Mouse (Mus musculus): ENCODE data around the gene Gipc2. TPM values are rescaled to one million over a fixed set of nuclear protein-coding genes. Genes with fewer than 3 reads are reported as not detected.
"Not testable (repeated sequence)": the region's sequence is repeated elsewhere in the genome, so short reads cannot be mapped to it uniquely, and the experiment has no call there.

The Gipc2 gene
- polyA plus RNA-seq, 1 experiment, result 0.06 TPM

DNA sequence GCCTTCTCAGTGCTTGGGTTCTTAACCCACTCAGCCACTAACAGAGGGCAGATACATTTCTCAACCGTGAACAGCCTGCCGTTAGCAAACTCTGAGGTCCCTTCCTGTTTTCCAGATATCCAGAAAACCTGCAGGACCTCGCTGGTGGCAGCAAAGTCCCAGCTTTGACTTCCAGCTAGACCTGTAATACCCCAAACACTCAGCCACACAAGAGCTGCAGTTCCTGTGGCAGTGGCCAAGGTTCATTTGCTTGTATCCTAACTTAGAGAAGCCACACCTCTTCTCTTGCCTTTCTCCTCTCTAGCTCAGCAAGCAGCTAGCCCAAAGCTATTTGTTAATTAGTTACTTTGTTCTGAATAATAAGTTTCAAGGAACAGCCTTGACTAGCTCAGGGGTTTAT lies 16.2 kb downstream of the Gipc2 start:
- H3K36me3 ChIP-seq (ENCODE audit: control insufficient read depth, insufficient read depth, low read length), result no peaks in the 10 kb centered on the region
- DNase-seq (ENCODE audit: low read depth in 1 of 2, low spot score in 2 of 2), result no peak
- no peak overlapping the region for H3K27ac ChIP-seq (ENCODE audit: insufficient read depth, low read length)
- TF ChIP-seq CTCF (IDR thresholded peaks at IDR 0.05; ENCODE audit: extremely low read depth, insufficient read depth, insufficient read length, insufficient replicate concordance) (no peak), POLR2A (IDR thresholded peaks at IDR 0.05; ENCODE audit: low read depth, low read length) (no peak)
- no peaks in the 10 kb centered on the region for H3K4me1 ChIP-seq (ENCODE audit: control insufficient read depth, insufficient read depth, insufficient read length)
- 53% methylated on average over 3 of the region's 3 CpGs for WGBS
- no peaks in the 10 kb centered on the region for H3K27me3 ChIP-seq (ENCODE audit: control insufficient read depth, insufficient read depth, low read length)
- H3K4me3 ChIP-seq (ENCODE audit: extremely low read depth, insufficient read depth, insufficient read length), result no peak overlapping the region

DNA sequence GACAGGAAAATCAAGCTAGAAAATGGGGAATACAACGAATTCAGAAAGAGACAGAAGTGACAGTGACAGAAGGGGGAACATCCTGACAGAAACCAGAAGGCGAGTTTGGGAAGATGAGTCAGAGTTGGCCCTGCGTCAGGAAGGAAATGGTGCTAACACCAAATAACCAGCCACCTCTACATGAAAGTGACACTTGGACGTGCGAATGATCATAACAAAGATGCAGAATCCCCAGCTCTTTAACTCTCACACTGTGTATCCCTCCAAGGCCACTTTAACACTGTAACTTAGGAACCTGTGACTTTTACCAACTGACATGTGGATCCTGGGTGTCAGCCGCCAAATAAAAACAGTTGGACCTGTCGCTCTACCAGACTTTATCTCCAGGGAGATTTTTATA lies 16.6 kb downstream of the Gipc2 start:
- Histone ChIP-seq H3K4me1 (ENCODE audit: control insufficient read depth, insufficient read depth, insufficient read length) (no peaks in the 10 kb centered on the region), H3K4me3 (ENCODE audit: extremely low read depth, insufficient read depth, insufficient read length) (no peak overlapping the region), H3K36me3 (ENCODE audit: control insufficient read depth, insufficient read depth, low read length) (no peaks in the 10 kb centered on the region), H3K27me3 (ENCODE audit: control insufficient read depth, insufficient read depth, low read length) (no peaks in the 10 kb centered on the region), H3K27ac (ENCODE audit: insufficient read depth, low read length) (no peak overlapping the region)
- 21% methylated on average over 7 of the region's 7 CpGs for WGBS
- DNase-seq (ENCODE audit: low read depth in 1 of 2, low spot score in 2 of 2), result no peak
- no peak for TF ChIP-seq CTCF (IDR thresholded peaks at IDR 0.05; ENCODE audit: extremely low read depth, insufficient read depth, insufficient read length, insufficient replicate concordance)
- TF ChIP-seq POLR2A (IDR thresholded peaks at IDR 0.05; ENCODE audit: low read depth, low read length), result no peak

DNA sequence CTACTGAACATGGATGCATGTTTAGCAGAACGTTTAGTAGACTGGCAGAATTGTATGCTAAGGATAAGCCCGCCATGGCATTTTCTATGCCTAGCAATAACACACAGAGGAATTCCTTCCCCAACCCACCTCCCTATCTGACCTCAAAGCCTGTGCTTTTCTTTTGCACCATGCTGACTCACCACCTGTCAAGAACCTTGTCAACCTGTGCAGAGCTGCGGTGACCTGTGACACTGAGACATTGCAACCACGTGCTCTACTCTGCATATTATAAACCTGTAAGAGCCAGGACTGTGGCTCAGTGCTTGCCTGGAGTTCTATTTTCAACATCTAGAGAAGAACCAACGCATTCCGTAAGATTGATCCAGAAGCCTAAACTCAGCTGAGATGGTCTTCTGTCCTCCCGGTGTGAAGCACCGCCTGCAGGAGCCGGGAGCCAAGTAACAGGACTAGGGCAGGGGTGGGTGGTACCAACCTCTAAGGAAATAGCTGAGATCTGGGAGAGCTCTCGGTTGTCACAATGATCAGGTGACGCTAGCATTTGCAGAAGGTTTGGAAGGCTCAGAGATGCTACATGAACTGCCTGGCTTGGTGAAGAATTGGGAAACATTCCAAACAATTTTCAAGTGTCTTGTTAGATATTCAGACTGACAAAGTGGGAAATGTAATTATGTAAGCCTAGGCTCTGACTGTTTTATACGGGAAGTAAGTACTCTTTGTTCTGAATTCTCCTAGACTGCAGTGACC lies 18.8 kb downstream of the Gipc2 start:
- Histone ChIP-seq H3K27ac (ENCODE audit: insufficient read depth, low read length) (no peak overlapping the region), H3K36me3 (ENCODE audit: control insufficient read depth, insufficient read depth, low read length) (no peaks in the 10 kb centered on the region), H3K27me3 (ENCODE audit: control insufficient read depth, insufficient read depth, low read length) (no peaks in the 10 kb centered on the region), H3K4me1 (ENCODE audit: control insufficient read depth, insufficient read depth, insufficient read length) (no peaks in the 10 kb centered on the region), H3K4me3 (ENCODE audit: extremely low read depth, insufficient read depth, insufficient read length) (no peak overlapping the region)
- TF ChIP-seq CTCF (IDR thresholded peaks at IDR 0.05; ENCODE audit: extremely low read depth, insufficient read depth, insufficient read length, insufficient replicate concordance), result no peak
- no peak for TF ChIP-seq POLR2A (IDR thresholded peaks at IDR 0.05; ENCODE audit: low read depth, low read length)
- WGBS, result 59% methylated on average over 12 of the region's 12 CpGs
- no peak for DNase-seq (ENCODE audit: low read depth in 1 of 2, low spot score in 2 of 2)

DNA sequence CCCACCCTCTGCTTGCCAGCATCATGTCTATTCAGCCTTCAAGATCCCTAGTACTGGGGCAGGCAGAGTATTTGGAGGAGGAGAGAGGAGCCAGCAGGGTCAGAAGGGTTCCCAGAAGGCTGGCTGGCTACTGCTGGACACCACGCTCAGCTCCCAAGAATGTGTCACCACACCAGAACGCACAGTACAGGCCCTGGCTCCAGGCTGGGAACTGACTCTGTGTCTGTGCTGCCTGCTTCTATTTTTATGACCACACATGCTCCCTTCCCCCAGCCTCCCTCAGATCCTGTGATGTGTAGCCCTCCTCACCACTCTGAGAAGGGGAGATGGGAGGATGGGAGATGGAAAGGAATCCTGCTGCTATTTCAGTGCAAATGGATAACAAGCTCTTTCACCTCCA lies 20.8 kb downstream of the Gipc2 start:
- TF ChIP-seq POLR2A (IDR thresholded peaks at IDR 0.05; ENCODE audit: low read depth, low read length) (no peak), CTCF (IDR thresholded peaks at IDR 0.05; ENCODE audit: extremely low read depth, insufficient read depth, insufficient read length, insufficient replicate concordance) (no peak)
- no peaks in the 10 kb centered on the region for H3K36me3 ChIP-seq (ENCODE audit: control insufficient read depth, insufficient read depth, low read length)
- H3K27ac ChIP-seq (ENCODE audit: insufficient read depth, low read length), result no peak overlapping the region
- DNase-seq (ENCODE audit: low read depth in 1 of 2, low spot score in 2 of 2), result no peak
- no peaks in the 10 kb centered on the region for H3K4me1 ChIP-seq (ENCODE audit: control insufficient read depth, insufficient read depth, insufficient read length)
- 86% methylated on average over 2 of the region's 2 CpGs for WGBS
- H3K27me3 ChIP-seq (ENCODE audit: control insufficient read depth, insufficient read depth, low read length), result no peaks in the 10 kb centered on the region
- no peak overlapping the region for H3K4me3 ChIP-seq (ENCODE audit: extremely low read depth, insufficient read depth, insufficient read length)

DNA sequence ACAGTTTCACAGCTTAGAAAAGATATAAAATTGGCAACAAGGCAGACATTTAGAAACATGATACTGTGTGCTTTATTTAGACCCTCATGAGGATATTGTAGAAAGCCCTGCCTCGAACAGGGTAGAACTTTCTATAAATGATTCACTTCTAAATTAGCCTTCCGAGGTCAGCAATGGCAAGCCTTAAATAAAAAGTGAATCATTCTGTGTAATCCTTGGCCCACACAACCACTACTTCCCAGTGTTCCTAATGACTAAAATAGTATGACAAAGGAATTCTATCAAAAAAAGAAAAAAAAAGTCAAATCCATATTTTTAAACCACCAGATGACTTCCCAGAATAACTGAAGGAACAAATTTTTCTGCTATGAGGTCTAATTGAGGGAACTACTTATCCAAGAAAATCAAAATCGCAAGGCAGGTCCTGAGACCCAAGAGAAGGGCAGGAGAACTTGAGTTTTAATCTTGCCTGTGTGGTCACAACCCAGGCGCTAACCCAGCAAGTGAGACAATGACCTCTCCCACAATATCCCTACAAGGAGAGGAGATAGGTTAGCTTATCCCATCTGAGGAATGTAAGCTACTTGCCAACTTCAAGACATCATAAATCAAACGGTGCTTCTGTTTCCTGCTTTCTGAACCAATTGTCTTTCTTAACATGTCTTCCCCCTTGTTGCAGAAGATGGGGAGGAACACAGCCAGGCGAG lies 22.9 kb downstream of the Gipc2 start:
- Histone ChIP-seq H3K27me3 (ENCODE audit: control insufficient read depth, insufficient read depth, low read length) (no peaks in the 10 kb centered on the region), H3K4me3 (ENCODE audit: extremely low read depth, insufficient read depth, insufficient read length) (no peak overlapping the region), H3K36me3 (ENCODE audit: control insufficient read depth, insufficient read depth, low read length) (no peaks in the 10 kb centered on the region), H3K4me1 (ENCODE audit: control insufficient read depth, insufficient read depth, insufficient read length) (no peaks in the 10 kb centered on the region), H3K27ac (ENCODE audit: insufficient read depth, low read length) (no peak overlapping the region)
- no peak for DNase-seq (ENCODE audit: low read depth in 1 of 2, low spot score in 2 of 2)
- TF ChIP-seq CTCF (IDR thresholded peaks at IDR 0.05; ENCODE audit: extremely low read depth, insufficient read depth, insufficient read length, insufficient replicate concordance) (no peak), POLR2A (IDR thresholded peaks at IDR 0.05; ENCODE audit: low read depth, low read length) (no peak)
- WGBS, result 69% methylated on average over 6 of the region's 6 CpGs

DNA sequence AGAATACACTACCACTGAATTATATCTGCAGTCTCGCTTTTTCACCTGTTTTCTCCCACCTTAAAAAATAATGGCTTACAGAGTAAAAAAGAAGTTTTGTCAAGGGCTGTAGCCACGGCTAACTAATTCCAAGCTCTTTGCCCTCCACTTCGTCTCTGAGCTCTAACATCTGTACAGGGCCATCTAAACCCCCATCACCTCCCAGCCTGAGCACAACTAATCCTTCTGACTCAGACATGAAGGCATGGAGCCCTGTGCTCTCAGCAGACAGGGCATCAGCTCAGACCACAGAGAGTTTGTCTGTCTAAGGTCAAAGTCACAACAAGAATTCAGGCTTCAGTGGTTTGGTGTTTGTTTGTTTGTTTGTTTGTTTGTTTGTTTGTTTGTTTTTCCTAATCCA lies 23.9 kb downstream of the Gipc2 start:
- Histone ChIP-seq H3K27ac (ENCODE audit: insufficient read depth, low read length) (no peak overlapping the region), H3K4me1 (ENCODE audit: control insufficient read depth, insufficient read depth, insufficient read length) (no peaks in the 10 kb centered on the region), H3K36me3 (ENCODE audit: control insufficient read depth, insufficient read depth, low read length) (no peaks in the 10 kb centered on the region), H3K4me3 (ENCODE audit: extremely low read depth, insufficient read depth, insufficient read length) (no peak overlapping the region), H3K27me3 (ENCODE audit: control insufficient read depth, insufficient read depth, low read length) (no peaks in the 10 kb centered on the region)
- no peak for TF ChIP-seq CTCF (IDR thresholded peaks at IDR 0.05; ENCODE audit: extremely low read depth, insufficient read depth, insufficient read length, insufficient replicate concordance)
- no peak for TF ChIP-seq POLR2A (IDR thresholded peaks at IDR 0.05; ENCODE audit: low read depth, low read length)
- WGBS, result 83% methylated on average over 3 of the region's 3 CpGs
- no peak for DNase-seq (ENCODE audit: low read depth in 1 of 2, low spot score in 2 of 2)

DNA sequence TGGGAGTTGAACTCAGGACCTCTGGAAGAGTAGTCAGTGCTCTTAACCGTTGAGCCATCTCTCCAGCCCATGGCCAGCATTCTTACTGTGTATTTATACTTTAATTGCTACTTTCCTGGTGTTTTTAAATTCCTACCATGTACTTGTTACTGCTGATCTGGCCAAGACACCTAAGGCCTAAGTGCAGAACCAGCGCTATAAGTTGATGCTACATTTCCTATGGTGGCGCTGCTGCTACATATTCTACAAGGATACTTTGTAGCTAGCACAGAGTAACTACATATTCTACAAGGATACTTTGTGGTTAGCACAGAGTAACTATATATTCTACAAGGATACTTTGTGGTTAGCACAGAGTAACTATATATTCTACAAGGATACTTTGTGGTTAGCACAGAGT lies 26.7 kb downstream of the Gipc2 start:
- 88% methylated on average over 3 of the region's 3 CpGs for WGBS
- H3K4me3 ChIP-seq (ENCODE audit: extremely low read depth, insufficient read depth, insufficient read length); H3K4me1 ChIP-seq (ENCODE audit: control insufficient read depth, insufficient read depth, insufficient read length); H3K27ac ChIP-seq (ENCODE audit: insufficient read depth, low read length); H3K36me3 ChIP-seq (ENCODE audit: control insufficient read depth, insufficient read depth, low read length); DNase-seq (ENCODE audit: low read depth in 1 of 2, low spot score in 2 of 2); H3K27me3 ChIP-seq (ENCODE audit: control insufficient read depth, insufficient read depth, low read length): not testable (repeated sequence)

DNA sequence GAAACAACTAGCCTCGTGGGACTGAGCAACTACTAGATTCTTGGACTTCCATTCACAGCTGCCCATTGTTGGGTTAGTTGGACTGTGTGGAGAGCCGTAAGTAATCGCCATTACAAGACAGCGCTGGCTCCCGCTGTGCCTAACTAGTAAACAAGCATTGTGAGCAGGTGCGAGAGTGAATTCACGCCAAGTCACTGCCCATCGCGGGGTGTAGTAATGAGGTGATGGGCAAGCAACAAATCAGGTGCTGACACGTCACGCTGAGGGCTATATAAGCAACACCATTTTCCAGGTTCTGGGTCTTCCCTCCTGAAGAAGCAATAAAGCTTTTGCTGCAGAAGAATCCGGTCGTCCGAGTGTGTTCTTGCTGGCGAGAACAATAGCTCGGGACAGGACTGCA lies 29.9 kb downstream of the Gipc2 start:
- not testable (repeated sequence) for H3K27ac ChIP-seq (ENCODE audit: insufficient read depth, low read length); H3K27me3 ChIP-seq (ENCODE audit: control insufficient read depth, insufficient read depth, low read length); DNase-seq (ENCODE audit: low read depth in 1 of 2, low spot score in 2 of 2); H3K4me3 ChIP-seq (ENCODE audit: extremely low read depth, insufficient read depth, insufficient read length); H3K36me3 ChIP-seq (ENCODE audit: control insufficient read depth, insufficient read depth, low read length); H3K4me1 ChIP-seq (ENCODE audit: control insufficient read depth, insufficient read depth, insufficient read length)
- WGBS, result 95% methylated on average over 16 of the region's 16 CpGs

All from spleen, adult 2 months (tissue).